Mouse (Mus musculus): ENCODE results near the gene Dlat.

Gene Dlat

DNA sequence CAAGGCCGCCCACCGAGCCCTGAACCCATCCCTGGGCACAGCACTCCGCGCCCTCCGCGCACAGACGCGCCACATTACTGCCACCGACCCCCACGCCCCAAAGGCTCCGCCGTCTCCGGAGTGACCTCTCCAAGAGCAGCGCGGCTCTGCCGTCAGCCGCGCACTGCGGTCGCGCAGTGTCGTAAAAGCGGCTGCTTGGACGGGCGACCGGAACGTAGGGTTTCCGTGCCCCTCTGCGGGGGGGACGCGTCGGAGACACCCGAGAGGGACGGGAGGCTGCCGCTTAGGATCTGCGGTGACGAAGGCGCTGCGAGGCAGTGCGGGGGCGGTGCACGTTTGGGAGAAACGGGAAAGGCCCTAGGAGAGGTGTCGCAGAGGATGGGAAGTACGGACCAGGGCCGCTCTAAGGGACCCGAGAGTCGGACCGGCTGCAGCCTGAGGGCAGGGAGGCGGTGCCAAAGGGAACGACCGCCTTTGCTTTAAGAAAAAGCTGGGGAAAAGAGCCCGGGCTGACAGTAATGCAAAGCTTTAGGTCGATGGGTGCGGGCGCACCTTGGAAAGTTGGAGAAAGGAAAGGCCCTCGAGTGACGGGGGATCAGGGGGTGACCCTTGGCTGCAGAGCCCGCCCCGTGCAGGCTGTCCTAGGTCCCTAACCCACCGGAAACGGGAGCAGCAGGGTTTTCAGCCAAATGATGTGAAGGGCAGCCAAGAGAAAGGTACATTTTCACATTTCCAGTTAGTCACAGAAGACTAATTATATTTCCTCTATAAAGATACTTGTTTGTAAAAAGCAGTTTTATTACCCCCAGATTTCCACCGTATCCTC lies at the start of gene Dlat:
TSS of gene Dlat (minus strand) at position 389 of the 826 bp plus-strand sequence.
- DNase-seq (ENCODE audit: low spot score): peak; percentile 75

DNA sequence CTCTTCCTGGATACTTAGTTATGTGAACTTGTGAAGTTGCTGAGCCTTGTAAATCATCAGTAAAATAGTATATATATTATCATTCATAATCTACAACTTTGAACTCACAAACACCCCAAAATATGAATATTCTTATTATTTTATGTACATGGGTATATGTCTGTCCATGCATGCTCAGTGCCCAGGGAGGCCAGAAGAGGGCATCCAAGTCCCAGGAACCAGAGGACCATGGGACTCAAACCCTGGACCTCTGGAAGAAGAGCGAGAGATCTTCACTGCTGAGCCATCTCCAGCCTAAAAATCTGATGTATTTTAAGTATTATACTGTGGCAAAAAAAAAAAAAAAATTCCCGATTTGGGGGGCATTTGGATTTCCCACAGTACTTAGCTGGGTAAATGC lies 49.5 kb upstream of the Dlat start:
- no peak for DNase-seq (ENCODE audit: low spot score)

DNA sequence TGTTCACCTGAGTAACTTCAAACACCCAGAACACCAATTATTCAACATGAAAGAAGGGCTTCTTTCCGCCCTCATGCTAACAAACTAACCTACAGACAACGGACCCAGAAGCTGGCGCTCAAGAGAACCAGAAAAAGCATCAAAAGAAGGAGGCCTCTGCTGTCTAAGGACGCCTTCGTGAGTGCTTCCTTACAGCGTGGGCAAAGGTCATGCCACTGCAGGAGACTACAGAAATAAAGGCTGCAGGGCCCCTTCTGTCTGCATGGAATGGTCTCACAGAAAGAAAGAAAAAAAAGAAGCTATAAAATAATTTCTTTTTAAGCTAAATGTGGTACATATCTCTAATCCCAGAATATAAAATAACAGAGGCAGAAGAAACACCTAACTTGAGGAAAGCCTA lies 45.3 kb upstream of the Dlat start:
- no peak for DNase-seq (ENCODE audit: low spot score)

DNA sequence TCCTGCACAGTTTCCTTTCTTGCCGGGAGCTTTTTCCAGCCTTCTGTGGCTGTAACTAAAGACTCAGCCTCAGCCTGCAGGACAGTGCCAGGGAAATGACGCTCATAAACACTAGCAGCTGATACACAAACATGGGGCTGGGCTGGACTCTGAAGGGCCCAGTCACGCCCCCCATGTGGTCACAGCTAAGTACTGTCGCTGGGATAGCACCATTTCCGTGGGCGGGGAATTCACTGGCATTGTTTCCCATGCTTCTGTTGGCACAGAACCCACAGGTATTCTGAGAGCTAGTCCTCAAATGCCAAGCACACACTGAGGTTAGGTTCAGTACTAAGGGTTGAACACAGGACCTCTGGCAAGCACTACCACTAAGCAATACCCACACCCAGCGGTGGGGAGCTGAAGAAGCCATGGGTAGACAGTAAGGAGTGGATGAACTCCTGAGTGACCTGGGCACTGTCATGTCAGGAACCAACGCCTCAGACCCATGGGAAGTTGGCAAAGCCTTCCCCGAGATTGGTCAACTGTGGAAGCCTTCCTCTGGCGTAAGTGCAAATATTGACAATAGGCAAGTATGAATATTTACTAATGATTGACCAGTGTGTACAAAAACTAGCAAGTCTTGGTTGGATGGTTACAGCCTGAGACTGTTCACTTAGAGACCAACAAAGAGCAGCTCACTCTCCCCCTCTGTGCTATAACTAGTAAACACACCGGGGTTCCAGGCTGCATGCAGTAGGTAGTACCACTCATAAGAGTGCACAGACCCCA lies 41.5 kb upstream of the Dlat start:
- no peak for DNase-seq (ENCODE audit: low spot score)

DNA sequence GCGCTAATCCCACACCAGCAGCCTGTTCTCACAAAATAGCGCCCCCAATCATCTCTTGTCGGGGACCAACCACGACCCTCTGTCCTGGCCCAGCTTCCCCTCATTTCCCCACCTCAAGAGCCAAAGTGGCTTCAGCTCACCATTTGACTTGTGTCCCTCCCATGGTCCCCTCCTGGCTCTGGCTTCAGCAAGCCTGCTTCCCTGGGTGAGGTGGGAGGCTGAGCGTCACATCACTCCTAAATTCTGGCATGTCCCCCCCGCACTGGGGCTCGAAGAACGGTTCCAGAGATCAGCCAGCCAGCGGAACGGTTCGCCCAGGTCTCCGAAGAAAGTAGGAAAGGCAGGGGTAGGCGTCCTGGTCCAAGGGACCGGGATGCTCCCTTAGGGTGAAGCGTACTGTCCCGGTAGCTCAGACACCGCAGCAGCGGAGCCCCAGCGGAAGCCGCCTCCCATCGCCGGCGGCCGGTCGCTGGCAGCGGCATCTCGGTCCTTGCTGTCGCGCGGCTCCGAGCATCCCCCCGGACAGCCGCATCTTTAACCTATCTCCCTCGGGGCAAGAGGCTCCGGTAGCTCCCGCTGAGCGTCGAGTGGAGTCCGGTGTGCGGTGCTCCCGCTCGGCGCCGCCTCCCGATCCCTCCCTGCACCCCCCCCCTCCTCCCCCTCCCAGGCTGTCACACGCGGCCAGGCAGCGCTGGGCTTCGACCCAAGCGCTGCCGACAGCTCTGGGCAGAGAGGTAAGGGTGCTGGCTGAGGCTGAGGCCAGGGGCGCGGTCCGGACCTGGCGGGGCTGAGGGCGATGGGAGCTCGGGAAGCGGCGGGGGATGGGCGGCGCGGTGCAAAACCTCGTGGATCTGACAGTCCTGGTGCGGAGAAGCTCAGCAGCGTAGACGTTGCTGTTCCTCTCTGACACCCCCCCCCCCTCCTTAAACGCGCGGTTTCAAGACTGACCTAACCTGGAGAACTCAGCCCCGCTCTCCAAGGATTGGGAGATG lies 39.1 kb upstream of the Dlat start:
- DNase-seq (ENCODE audit: low spot score): no peak

DNA sequence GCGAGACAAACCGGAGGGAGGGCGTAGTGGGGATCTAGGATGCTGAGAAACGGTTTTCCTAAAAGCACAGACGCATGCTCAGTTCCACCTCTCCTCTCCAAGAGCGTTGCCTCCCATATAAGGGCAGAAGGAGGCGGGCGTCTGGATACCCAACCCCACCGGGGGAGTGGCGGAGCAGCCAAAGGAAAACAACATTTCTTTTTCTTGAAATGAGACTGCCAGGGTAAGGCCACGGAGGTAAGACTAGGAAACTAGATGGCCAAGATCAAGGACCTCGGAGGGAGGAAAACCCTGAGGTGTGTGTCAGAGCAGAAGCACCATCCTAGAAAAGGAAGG lies 38.1 kb upstream of the Dlat start:
- DNase-seq (ENCODE audit: low spot score): peak; percentile 11

DNA sequence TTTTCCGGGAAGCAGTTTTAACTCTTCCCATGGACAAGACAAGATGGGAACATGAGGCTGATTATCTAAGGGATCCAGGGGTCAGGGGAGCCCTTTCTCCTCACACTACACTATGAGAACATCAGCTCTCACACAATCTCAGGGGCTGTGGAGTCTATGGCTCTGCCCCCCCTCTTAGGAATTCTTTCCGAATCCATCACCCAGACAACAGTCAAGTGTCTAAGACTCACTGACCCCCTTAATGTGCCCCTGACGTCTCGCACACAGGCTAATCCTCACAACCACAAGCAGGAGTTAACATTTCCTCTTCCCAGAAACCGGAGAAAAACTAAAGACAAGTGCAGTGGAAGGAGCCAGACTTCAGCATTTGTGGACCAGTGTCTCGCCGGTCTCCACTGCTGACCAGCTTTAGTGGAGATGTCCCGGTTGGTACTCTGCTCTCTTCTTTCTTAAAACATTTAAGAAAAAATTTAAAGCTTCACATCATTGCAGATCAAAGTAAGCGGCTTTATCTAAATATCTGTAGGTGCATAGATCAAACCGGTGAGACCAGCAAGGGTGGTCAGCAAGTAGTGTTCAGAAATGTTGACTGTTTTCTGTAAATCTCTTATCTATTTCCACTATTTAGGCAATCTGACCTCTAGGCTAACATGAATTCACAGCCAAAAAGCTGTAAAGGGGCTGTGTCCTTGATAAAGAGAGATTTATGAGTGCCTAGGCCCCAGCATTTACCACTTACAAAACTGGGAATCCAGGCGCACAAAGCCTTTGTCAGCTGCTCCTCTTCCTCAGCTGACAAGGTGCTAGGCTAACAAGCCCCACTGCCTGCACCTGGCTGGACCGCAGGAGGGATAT lies 37.5 kb upstream of the Dlat start:
- no peak for DNase-seq (ENCODE audit: low spot score)

DNA sequence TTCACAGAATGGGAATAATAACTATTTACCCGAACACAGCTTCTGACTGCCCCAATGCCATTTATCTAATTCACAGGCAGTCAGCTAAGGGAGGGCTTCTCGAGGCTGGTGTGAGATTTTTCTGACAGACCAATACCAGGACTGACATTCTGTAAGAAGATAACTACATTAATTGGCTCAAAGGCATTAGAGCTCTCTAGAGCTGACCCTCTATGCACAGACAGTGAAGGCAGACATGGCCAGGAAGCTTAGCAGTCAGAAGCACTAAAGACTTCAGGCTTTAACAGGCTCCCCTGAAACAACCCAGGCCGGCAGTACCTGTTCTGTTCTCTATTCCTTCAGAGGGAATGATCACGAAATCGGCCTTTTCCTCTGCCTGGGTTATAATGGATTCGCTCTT lies 35.6 kb upstream of the Dlat start:
- DNase-seq (ENCODE audit: low spot score): no peak

DNA sequence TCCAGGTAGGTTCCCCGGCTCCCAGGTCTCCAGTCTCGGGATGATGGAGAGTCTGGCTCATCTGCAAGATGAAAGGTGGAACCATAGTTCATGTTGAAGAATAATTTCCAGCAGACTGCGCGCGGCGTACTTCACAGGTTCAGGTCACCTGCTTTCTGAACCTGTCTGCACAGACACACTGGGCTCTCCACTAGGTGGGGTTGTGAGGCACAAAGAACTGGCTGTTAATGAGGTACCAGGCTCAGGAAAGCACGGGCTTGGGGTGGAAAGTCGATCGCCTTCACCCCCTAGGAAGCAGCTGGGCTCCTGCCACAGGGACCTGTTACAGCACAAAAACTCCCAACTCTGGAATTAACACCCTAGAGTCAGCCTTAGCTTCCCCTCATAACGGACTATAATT lies 34.1 kb upstream of the Dlat start:
- peak; percentile 9 for DNase-seq (ENCODE audit: low spot score)

DNA sequence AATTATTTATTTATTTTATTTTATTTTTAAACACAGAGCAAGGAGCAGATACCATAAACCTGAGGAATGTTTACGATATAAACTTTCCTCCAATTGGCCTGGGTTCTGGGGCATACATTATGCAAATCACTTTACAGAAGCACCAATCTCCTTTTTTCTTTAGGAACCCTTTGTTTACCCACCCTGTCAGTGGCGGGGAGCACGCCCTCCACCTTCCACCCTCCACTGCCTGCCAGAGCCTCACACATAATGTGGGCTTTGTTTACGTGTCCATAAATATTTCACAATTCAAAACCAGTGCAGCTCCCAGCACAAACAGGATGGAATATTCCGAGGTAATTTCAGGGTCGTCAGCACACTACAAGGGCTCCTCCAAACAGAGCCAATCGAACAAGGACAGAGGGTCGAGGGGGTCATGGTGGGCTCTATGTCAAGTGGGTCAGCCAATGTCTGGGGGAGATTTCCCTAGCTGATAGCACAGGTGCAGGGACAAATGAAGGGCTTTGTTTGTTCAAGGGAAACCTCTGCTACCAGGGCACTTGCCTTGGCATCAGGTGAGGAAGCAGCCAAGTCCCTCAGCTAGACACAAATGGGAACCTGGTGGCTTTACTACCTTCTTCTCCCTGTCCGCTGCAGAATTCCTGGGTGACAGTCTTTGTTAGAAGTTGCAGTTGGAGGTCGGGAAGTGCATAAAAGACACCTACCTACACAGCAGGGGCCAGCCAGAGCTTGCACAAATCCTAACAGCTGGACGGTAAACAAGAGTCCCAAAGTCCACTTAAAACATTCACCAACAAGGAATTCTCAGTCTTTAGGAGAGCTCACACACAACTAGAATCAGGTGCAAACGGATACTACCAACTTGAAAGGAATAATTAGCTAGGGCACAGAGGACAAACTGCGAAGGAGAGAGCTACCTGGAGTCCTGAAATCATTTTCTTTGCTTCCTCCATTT lies 33.3 kb upstream of the Dlat start:
- DNase-seq (ENCODE audit: low spot score): no peak

DNA sequence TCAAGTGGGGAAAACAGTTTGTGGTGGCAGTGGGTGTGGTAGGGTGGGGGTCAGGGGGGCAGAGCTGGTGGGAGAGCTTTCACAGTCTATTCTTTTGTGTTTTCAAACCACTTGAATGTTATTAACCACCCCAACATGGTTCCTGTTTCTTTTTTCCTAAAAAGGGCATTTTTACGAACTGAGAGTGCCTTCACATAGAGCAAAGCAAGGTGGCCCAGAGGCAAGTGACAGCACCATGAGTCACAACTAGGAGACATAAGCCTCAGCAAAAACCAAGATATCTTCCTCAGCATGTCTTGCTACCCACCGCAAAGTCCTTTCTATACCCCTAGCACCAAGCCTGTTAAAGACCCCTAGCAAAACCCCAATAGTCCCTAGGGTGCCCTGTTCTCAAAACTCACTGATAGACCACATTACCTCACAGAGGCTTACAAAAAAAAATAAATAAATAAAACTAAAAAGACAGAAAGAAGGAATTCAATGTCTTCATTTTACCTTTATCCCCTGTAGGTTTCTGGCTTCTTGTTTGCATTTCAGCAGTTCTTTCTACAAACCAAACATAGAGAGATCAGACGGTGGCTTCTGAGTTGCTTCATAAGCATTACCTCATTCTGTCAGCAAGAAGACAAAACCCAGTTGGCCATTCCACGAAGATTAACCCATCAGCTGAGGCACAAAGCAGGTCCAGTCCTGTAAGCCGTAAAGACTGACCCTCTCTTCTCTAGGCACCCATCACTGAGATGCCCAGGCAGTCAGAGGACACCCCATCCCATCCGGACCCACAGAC lies 27.5 kb upstream of the Dlat start:
- DNase-seq (ENCODE audit: low spot score): no peak

DNA sequence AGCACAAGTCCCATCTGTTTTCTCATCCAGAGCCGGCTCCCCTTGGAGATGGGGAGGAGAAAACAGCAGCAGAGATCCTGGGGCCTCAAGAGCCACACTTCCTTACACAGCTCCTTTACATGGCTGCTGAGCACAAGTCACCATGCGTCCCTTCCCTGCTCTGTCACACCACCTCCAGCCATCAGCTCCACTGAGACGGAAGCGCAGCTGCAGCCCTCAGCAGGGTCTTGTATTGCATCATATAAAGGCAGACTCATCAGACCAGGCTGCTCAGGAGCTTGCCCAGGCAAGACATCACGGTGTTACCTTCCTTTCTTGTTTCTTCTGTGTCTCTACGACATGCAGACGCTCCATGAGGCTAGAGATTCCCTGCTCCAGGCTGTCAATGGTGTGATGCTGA lies 22.1 kb upstream of the Dlat start:
- no peak for DNase-seq (ENCODE audit: low spot score)

DNA sequence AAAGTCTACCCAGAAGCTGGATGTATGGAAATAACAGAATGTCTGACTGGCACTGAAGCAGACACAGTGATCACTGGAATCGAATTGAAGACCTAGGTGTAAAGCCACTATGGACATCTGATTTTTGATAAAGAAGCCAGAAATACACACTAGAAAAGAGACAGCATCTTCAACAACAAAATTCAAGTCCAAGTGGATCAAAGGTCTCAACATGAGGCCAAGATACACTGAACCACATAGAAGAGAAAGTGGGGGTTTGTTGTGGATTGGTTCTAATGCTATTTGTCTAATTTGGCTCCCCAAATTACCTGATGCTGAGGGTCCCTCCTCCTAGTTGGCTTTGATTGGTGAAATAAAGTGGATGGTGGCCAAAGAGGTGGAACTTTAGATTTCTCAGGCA lies 19.8 kb upstream of the Dlat start:
- no peak for DNase-seq (ENCODE audit: low spot score)

DNA sequence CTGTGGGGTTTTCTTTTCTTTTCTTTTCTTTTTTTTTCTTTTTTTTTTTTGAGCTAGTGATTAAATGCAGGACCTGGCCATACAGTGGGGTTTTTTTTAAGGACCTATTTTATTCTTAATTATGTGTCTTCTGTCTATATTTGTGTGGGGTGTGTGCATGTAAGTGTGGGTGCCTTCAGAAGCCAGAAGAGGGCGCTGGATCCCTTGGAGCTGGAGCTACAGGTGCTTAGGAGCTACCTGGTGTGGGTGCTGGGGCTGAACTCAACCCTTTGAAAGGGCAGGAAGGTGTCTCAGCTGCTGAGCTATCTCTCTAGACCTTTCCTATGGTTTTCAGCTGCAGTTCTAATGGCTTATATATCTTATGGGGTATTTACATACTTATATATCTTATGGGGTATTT lies 15.2 kb upstream of the Dlat start:
- DNase-seq (ENCODE audit: low spot score): no peak

DNA sequence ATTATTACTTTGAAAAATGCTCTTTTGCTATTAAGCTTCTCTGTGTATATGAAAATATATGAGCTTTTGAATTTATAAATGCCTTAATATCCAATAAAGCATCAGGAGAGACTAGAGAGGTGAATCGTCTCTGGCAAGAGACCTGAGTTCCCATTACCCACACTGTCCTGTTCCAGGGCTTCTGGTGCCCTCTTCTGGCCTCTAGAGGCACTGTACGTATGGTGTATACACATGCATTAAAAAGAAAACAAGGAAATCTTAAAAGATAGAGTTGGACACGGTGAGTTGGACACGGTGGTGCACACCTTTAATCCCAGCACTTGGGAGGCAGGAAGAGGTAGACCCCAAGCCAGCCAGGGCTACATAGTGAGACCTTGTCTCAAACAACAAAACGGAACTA lies 11.1 kb upstream of the Dlat start:
- peak; percentile 57 for DNase-seq (ENCODE audit: low spot score)

DNA sequence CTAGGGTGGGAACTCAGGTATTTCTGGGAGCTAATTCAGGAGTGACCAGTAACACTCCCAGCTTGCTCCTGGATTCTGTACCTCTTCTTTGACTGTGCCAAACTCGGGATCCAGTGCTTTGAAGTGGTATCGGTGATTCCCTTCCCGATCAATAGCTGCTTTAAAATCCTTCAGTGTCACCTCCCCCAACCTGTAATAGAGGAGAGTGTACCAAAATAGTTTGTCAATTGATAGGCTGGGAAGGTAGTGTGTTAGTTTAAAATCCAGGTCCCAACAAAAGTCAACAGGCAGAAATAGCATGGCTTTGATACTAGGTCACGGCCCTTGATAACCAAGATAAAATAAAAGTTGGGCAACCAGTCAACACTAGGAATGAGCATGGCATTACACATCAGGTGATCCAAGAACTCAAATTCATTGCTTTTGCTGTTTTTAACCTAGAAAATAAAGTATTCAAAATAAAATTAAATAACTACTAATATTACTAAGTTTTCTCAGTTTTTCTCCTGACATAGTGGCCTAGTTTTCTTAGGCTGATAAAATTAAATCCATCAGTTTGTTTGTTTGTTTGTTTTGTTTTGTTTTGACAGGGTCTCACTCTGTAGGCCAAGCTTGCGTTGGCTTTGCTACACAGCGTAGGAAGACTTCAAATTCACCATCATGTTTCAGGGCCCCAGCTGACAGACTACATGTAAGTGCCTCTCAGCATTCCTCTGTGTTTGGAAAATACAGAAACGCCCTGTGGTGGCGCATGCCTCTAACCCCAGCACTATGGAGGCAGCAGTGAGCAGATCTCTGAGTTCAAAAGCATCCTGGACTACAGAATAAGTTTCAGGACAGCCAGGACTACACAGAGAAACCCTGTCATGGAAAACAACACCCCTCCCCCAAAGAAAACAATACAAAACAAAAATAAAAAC lies 8.3 kb upstream of the Dlat start:
- DNase-seq (ENCODE audit: low spot score): no peak

DNA sequence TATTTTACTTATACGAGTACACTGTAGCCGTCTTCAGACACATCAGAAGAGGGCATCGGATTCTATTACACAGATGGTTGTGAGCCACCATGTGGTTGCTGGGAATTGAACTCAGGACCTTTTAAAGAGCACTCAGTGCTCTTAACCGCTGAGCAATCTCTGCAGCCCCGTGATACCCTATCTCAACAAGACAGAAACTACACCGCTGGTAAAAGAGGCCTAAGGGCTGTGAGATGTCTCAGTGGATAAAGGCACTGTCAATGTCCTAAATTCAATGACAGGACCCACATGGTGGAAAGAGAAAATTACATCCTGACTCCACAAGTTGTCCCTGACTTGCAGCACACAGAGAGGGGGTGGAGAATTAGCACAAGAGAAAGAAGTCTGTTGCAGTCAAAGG lies 6.9 kb upstream of the Dlat start:
- no peak for DNase-seq (ENCODE audit: low spot score)

DNA sequence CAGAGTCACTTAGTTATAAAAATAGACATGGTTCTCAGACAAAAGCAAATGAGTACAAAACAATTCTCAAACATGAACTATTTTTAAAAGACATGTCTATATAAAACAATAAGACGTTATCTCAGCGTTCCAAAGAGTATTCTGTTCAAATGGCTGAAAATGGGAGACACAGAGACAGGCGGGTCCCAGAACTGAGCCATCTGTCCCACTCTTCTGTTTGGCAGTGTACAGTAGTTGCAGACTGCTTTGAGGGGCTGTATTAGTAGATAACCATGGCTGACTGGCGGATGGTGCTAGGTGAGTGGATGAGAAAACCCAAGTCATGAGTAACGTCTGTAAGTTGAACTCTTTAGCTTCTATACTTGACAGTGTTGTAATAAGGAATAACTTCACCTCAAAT lies 5.2 kb upstream of the Dlat start:
- DNase-seq (ENCODE audit: low spot score): no peak
